Mouse (Mus musculus): ENCODE measurements around the gene Obscn. TPM values are rescaled to one million over a fixed set of nuclear protein-coding genes. Genes with fewer than 3 reads are reported as not detected.

Gene Obscn
- polyA plus RNA-seq, 1 experiment: 2.4 TPM

DNA sequence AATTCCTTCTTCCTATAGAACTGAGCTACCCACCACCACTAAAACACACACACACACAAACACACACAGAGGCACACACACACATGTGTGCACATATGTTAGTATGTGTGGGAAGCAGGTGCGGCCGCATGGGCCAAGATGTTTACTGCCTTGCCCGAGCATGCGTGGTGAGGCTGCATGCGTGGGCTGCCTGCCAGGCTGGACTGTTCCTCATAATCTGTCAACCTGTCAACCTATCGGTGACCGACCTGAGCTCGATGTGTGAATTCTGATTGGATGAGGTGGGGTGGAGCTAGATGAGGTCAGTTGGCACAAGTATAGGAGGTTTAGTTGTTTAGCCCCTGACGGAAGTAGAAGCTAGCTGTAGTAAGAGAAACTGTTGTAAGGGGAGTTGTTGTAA lies 5.4 kb downstream of the Obscn start:
- Histone ChIP-seq H3K4me3 (ENCODE audit: insufficient read depth, low read depth, low read length) (no peak overlapping the region), H3K27ac (replicated peaks; ENCODE audit: low read depth, low read length) (no peak overlapping the region), H3K4me1 (ENCODE audit: control insufficient read depth, insufficient read depth, insufficient read length, low read length) (no peaks in the 10 kb centered on the region)

DNA sequence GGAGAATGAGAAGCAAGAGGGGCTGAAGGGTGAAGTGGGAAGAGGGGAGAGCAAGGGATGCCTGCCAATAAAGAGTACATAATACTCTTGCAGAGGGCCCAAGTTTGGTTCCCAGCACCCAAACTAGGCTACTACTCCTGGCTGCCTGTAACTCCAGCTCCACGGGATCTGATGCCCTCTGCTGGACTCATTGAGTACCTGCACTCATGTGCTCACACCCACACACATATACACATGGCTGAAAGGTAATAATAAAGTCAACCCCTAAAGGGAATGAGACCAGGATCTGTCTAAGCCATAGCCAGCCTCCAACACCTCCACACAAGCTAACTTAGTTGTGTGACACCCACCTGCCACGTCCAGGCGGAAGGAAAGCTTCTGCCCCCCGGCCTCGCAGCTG lies 30.3 kb downstream of the Obscn start:
- Histone ChIP-seq H3K4me3 (ENCODE audit: insufficient read depth, low read depth, low read length) (no peak overlapping the region), H3K27ac (replicated peaks; ENCODE audit: low read depth, low read length) (no peak overlapping the region), H3K4me1 (ENCODE audit: control insufficient read depth, insufficient read depth, insufficient read length, low read length) (no peaks in the 10 kb centered on the region)

DNA sequence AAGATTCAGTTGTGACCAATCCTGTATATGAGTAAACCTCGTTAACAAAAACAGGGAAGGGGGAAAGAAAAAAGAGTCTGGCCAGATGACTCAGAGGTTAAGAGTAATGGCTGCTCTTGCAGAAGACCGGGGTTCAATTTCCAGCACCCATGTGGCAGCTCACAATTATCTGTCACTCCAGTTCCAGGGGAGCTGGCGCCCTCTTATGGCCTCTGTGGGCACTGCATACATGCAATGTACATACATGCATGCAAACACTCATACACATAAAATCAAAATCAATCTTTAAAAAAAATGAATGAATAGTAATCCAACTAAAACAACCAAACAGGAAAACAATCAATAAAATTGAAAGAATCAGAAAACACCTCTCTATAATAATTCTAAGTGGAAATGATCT lies 33.9 kb downstream of the Obscn start:
- H3K27ac ChIP-seq (replicated peaks; ENCODE audit: low read depth, low read length): no peak overlapping the region
- H3K4me1 ChIP-seq (ENCODE audit: control insufficient read depth, insufficient read depth, insufficient read length, low read length): no peaks in the 10 kb centered on the region
- no peak overlapping the region for H3K4me3 ChIP-seq (ENCODE audit: insufficient read depth, low read depth, low read length)

DNA sequence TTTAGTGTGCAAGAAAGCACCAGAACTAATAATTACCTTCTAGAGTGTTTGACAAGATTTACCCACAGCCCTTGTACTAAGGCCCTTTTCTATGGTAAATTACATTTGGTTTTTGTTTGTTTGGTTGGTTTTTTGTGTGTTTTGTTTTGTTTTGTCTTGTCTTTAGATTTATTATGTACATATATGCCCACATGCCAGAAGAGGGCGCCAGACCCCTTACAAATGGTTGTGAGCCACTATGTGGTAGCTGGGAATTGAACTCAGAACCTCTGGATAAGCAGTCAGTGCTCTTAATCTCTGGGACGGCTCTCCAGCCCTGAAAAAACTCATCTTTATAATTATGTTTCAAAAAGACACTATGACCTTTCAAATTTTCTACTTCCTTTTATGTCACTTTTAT lies 37.9 kb downstream of the Obscn start:
- no peak overlapping the region for H3K4me3 ChIP-seq (ENCODE audit: insufficient read depth, low read depth, low read length)
- H3K27ac ChIP-seq (replicated peaks; ENCODE audit: low read depth, low read length): no peak overlapping the region
- H3K4me1 ChIP-seq (ENCODE audit: control insufficient read depth, insufficient read depth, insufficient read length, low read length): no peaks in the 10 kb centered on the region

DNA sequence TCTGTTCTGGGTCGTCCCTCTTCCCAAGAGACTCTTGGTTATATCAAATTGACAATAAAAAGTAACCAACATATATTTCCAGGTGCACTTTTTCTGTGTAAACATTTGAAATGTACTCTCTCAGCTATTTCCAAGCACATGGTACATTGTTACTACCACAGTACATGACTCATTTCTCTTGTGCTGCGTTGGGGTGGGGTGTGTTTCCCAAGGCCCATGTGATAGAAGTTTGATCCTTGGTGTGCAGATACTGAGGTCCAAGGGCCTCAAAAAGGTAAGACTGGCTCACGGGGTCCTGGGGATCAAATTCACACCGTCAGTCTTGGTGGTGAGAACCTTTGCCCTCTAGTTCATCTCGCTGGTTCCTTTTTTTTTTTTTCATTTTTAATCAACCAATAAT lies 38.4 kb downstream of the Obscn start:
- Histone ChIP-seq H3K4me1 (ENCODE audit: control insufficient read depth, insufficient read depth, insufficient read length, low read length) (no peaks in the 10 kb centered on the region), H3K27ac (replicated peaks; ENCODE audit: low read depth, low read length) (no peak overlapping the region), H3K4me3 (ENCODE audit: insufficient read depth, low read depth, low read length) (no peak overlapping the region)

DNA sequence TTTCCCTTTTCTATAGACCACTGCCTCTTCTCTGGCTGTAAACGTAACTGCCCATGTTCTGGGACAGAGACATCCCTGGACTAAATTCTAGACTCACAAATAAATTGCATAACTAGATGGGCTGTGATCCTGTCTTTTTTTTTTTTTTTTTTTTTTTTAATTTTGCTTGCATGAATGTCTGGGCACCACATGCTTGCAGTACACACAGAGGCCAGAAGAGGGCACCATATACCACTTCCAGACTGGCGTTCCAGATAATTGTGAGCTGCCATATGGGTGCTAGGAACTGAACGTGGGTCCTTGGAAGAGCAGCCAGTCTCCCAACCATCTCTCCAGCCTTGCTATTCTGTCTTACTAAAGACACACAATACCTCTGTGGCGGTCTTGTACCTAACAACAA lies 42.0 kb downstream of the Obscn start:
- Histone ChIP-seq H3K4me3 (ENCODE audit: insufficient read depth, low read depth, low read length) (no peak overlapping the region), H3K27ac (replicated peaks; ENCODE audit: low read depth, low read length) (no peak overlapping the region), H3K4me1 (ENCODE audit: control insufficient read depth, insufficient read depth, insufficient read length, low read length) (no peaks in the 10 kb centered on the region)

DNA sequence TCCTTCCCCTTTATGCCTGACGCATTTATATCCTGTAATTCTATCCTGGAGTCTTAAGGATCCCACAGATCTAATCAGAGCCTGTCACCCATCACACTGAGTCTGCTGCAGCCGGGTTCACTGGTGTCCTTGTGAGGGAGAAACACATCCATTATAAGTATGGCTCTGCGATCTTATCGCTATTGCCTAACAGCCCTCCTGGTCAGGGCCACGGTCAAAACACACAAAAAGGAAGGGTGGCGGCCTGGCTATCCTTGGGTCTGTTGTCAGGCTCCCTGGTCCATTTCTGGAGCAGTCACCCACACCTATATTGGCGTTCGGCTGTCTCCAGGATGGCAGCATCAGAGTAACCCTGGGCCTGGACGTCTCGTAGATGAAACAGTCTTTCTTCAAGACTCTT lies 48.6 kb downstream of the Obscn start:
- Histone ChIP-seq H3K4me3 (ENCODE audit: insufficient read depth, low read depth, low read length) (no peak overlapping the region), H3K4me1 (ENCODE audit: control insufficient read depth, insufficient read depth, insufficient read length, low read length) (no peaks in the 10 kb centered on the region), H3K27ac (replicated peaks; ENCODE audit: low read depth, low read length) (no peak overlapping the region)

DNA sequence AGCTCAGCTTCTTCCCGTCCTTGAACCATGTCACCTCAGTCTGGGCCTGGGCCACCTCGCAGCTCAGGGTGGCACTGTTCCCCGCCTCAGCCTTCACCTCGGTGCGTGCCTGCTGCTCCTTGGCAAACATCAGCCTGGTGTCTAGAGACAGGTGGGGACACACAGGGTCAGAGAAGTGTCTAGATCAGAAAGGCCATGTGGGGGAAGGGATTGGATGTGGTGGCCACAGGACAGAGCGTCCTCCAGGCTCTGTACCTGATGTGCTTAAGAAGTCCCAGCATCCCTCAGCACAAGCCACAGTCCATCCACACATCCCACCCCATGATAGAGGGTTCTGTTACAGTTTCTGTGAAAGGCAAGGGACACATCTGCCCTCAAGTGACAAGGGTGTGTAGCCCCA lies 51.0 kb downstream of the Obscn start:
- no peaks in the 10 kb centered on the region for H3K4me1 ChIP-seq (ENCODE audit: control insufficient read depth, insufficient read depth, insufficient read length, low read length)
- H3K4me3 ChIP-seq (ENCODE audit: insufficient read depth, low read depth, low read length): no peak overlapping the region
- H3K27ac ChIP-seq (replicated peaks; ENCODE audit: low read depth, low read length): no peak overlapping the region

DNA sequence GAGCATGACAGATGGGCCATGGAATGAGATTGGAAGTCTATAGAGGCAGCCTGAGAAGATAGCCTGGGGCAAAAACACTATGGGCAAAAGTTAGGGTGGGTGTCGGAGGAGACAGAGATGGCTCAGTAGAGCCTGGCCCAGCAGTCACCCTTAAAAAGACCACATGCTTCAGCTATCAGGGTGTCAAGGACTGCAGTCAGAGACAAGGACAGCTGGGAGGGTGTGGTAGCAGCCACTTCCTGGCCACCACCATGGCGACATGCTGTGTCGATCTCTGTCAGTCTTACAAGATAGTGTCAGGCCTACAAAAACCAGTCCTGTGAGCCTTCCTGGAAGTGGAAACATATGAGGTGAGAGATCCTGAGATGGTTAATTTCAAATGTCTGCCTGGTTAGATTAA lies 53.1 kb downstream of the Obscn start:
- no peak overlapping the region for H3K27ac ChIP-seq (replicated peaks; ENCODE audit: low read depth, low read length)
- H3K4me3 ChIP-seq (ENCODE audit: insufficient read depth, low read depth, low read length): no peak overlapping the region

DNA sequence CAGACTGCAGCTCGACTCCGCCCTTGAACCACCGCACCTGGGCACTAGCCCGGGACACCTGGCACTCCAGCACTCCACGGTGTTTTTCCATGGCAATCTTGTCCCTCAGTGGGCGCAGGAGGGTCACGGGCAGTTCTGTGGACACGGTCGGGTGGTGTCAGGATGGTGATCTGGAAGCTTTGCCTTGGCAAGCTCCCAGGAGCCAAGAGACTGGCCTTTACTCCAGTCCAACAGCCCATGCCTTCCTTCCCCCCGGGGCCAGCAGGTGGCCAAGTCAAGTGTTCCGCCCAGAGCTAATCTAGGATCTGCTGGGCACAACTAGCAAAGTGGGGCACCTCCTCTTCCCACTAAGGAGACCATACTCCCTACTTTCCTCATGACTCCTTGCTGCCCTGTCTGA lies 57.9 kb downstream of the Obscn start:
- no peak overlapping the region for H3K4me3 ChIP-seq (ENCODE audit: insufficient read depth, low read depth, low read length)
- no peak overlapping the region for H3K27ac ChIP-seq (replicated peaks; ENCODE audit: low read depth, low read length)
- H3K4me1 ChIP-seq (ENCODE audit: control insufficient read depth, insufficient read depth, insufficient read length, low read length): no peaks in the 10 kb centered on the region

More for the DNA sequence above, 53.1 kb downstream of the Obscn start:
- no peaks in the 10 kb centered on the region for H3K4me1 ChIP-seq (ENCODE audit: control insufficient read depth, insufficient read depth, insufficient read length, low read length)

DNA sequence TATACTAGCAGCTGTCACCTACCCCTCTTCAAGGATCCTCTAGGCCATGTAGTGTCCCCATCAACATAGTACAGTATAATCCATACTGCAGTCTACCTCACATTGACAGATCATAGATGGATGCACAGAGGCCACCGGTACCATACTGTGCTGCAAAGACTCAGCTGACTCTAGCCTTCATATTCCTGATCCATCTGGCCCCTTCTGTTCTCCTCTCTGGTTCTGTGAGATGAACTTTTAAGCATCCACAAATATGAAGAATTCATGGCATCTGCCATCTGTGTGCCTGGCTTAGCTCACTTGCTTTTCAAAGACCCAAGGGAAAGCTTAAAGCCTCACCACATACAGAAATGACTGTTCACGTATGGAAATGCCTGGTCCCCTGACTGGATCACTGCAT lies 65.9 kb downstream of the Obscn start:
- Histone ChIP-seq H3K4me3 (ENCODE audit: insufficient read depth, low read depth, low read length) (no peak overlapping the region), H3K4me1 (ENCODE audit: control insufficient read depth, insufficient read depth, insufficient read length, low read length) (no peaks in the 10 kb centered on the region), H3K27ac (replicated peaks; ENCODE audit: low read depth, low read length) (no peak overlapping the region)

DNA sequence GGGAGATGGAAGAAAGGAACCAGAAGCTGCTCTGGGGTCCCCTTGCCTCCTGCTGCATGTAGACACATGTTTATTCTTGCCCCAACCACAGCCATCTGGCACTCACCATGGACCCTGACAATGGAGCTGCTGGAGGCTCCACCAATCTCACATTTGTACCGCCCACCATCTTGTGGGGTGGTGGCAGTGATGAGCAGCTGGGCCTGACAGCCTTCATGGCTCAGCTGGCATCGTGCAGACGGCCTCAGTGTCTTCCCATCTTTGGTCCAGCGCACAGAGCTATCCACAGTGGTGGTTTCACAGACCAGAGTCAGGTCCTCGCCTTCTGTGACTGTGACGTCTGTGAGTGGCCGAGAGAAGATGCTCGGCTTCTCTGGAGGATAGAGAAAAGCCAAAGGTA lies 67.3 kb downstream of the Obscn start:
- Histone ChIP-seq H3K27ac (replicated peaks; ENCODE audit: low read depth, low read length) (no peak overlapping the region), H3K4me3 (ENCODE audit: insufficient read depth, low read depth, low read length) (no peak overlapping the region), H3K4me1 (ENCODE audit: control insufficient read depth, insufficient read depth, insufficient read length, low read length) (no peaks in the 10 kb centered on the region)

DNA sequence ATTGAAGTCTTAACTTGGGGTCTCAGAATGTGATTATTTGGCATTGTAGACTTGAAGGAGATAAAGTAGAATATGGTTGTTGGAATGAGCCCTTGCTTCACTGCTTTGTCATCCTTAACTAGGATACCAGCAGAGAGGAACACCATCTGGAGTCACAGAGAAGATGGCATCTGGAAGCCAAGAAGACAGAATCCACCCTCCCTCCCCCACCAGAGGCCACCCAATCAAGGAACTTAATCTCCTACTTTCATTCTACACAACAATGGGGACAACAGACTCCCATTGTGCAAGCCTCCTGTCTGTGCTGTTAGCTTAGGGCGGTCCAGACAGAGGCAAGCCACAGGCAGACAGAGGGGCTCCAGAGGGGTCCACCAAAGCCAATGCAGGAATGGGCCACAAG lies 67.8 kb downstream of the Obscn start:
- no peak overlapping the region for H3K27ac ChIP-seq (replicated peaks; ENCODE audit: low read depth, low read length)
- no peaks in the 10 kb centered on the region for H3K4me1 ChIP-seq (ENCODE audit: control insufficient read depth, insufficient read depth, insufficient read length, low read length)
- no peak overlapping the region for H3K4me3 ChIP-seq (ENCODE audit: insufficient read depth, low read depth, low read length)

DNA sequence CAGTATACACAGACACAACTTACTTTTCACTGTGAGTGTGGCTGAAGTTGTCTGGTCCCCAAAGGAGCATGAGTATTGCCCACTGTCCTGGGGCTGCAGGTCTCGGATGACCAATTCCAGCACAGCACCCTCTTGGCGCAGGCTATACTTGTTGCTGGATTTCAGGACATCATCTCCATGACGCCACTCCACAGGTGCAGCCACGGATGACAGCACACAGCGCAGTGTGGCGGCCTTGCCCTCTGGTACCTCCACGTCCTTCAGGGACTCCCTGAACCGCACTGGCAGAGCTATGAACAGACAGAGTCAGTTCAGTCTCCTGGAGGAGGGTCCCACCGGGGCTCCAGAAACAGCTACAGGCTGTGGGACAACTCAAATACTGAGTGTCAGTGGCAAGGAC lies 68.3 kb downstream of the Obscn start:
- Histone ChIP-seq H3K4me1 (ENCODE audit: control insufficient read depth, insufficient read depth, insufficient read length, low read length) (no peaks in the 10 kb centered on the region), H3K27ac (replicated peaks; ENCODE audit: low read depth, low read length) (no peak overlapping the region), H3K4me3 (ENCODE audit: insufficient read depth, low read depth, low read length) (no peak overlapping the region)

DNA sequence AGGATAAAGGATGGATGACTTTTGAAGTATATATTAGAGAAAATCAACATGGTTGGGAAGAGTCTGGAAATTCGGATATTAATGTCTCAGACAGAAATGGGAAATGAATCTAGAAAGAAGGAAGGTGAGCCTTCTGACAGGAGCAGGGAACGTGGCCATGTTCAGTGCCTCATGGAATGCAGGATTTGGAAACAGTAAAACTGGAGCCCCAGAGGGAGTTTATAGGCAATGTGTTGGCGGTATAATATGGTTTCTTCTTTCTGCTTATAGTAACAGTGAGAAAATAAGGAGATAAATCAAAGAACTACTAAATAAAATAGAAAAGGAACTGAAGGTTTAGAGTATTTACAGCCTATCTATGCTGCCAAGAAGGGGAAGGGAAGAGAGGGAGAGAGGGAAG lies 78.2 kb downstream of the Obscn start:
- Histone ChIP-seq H3K27ac (replicated peaks; ENCODE audit: low read depth, low read length) (no peak overlapping the region), H3K4me3 (ENCODE audit: insufficient read depth, low read depth, low read length) (no peak overlapping the region), H3K4me1 (ENCODE audit: control insufficient read depth, insufficient read depth, insufficient read length, low read length) (no peaks in the 10 kb centered on the region)

DNA sequence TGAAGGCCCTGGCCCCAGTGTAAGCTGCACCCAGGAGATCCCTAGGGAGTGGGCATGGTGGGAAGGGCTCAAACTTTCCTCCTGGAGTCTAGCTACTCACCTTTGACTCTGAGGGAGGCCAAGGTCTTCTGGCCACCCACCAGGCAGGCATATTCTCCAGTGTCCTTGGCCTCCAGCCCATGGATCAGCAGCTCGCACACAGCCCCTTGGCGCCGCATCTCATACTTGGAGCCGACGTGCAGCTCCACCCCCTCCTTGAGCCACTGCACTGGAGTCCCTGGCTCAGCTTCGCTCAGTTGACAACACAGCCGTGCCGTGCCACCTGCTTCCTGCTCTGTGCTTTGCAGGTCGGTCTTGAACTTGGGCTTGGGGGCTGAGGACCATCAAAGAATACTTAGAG lies 85.2 kb downstream of the Obscn start:
- Histone ChIP-seq H3K27ac (replicated peaks; ENCODE audit: low read depth, low read length) (no peak overlapping the region), H3K4me1 (ENCODE audit: control insufficient read depth, insufficient read depth, insufficient read length, low read length) (no peaks in the 10 kb centered on the region), H3K4me3 (ENCODE audit: insufficient read depth, low read depth, low read length) (no peak overlapping the region)

DNA sequence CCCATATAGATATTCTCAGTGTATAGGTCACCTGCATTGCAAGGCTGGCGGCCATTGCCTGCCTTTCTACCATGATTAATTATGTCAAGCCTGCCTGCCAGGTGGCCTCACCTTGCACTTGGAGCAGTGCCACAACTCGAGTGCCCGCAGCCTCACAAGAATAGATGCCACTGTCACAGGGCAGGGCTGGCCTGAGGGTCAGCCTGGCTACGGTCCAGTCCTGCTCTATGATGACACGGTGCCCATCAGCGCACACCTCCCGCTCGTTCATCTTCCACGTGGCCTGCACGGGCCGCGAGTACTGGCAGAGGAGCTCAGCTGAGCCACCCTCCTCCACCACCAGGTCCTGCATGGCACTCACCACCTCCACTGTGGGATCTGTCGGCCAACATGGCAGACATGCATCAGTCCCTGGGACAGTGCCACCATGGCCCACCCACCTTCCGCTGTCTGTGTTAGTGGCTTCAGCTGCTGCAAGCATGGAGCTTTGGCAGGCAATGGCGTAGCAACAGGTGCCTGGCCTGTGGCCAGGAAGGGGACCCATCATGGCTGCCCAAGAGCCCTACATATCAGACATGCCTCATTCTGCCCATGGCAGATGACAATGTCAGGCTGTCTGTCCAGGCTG lies 91.4 kb downstream of the Obscn start:
- H3K4me3 ChIP-seq (ENCODE audit: insufficient read depth, low read depth, low read length): no peak overlapping the region
- H3K4me1 ChIP-seq (ENCODE audit: control insufficient read depth, insufficient read depth, insufficient read length, low read length): no peaks in the 10 kb centered on the region
- H3K27ac ChIP-seq (replicated peaks; ENCODE audit: low read depth, low read length): no peak overlapping the region
